Mouse (Mus musculus) layer of hippocampus, adult 9-11 months (tissue): Measurements from ENCODE around the gene Zswim4.
A peak's percentile ranks its signal among the peaks of the same experiment; 100 is the strongest.
"Not testable (repeated sequence)": the region's sequence is repeated elsewhere in the genome, so short reads cannot be mapped to it uniquely, and the experiment has no call there.

Source experiments
- DNase-seq: peaks from one replicate; pipeline ENCODE4 v3.0.0; 2022

Zswim4 gene

GRCm38 (mm10) chr8:84236998-84237473, at the start of gene Zswim4:
Gene Zswim4, minus strand, starts transcription at chr8:84237055.
- peak; percentile 99 for DNase-seq

GRCm38 (mm10) chr8:84285665-84286064, 48.8 kb upstream of the Zswim4 start:
- not testable (repeated sequence) for DNase-seq

- DNase-seq, result peak; percentile 51
These were observed 47.8 kb upstream of the Zswim4 start for GRCm38 (mm10) chr8:84284608-84285063.

- DNase-seq, result no peak
These were observed 43.9 kb upstream of the Zswim4 start for GRCm38 (mm10) chr8:84280777-84281176.

- DNase-seq, result no peak
These were observed 39.6 kb upstream of the Zswim4 start for GRCm38 (mm10) chr8:84276447-84276846.

GRCm38 (mm10) chr8:84273968-84274367, 37.1 kb upstream of the Zswim4 start:
- DNase-seq, result no peak

- no peak for DNase-seq
These were observed 35.4 kb upstream of the Zswim4 start for GRCm38 (mm10) chr8:84272302-84272701.

- peak; percentile 100 for DNase-seq
These were observed 33.3 kb upstream of the Zswim4 start, which contains the start of gene Ccdc130 for GRCm38 (mm10) chr8:84269950-84270773. Gene Ccdc130, minus strand, starts transcription at chr8:84270380.

GRCm38 (mm10) chr8:84261098-84261497, 24.2 kb upstream of the Zswim4 start:
- peak; percentile 40 for DNase-seq

- DNase-seq, result peak; percentile 82
These were observed 20.2 kb upstream of the Zswim4 start, which contains the start of gene Mri1 for GRCm38 (mm10) chr8:84256822-84257610. Gene Mri1, minus strand, starts transcription at chr8:84257326.

- no peak for DNase-seq
These were observed 19.6 kb upstream of the Zswim4 start for GRCm38 (mm10) chr8:84256458-84256821.

- no peak for DNase-seq
These were observed 19.0 kb upstream of the Zswim4 start for GRCm38 (mm10) chr8:84255858-84256257.

GRCm38 (mm10) chr8:84249257-84250170, 12.7 kb upstream of the Zswim4 start, which contains the start of gene D8Ertd738e:
Gene D8Ertd738e, minus strand, starts transcription at chr8:84249719.
- DNase-seq, result peak; percentile 90

- no peak for DNase-seq
These were observed 5.0 kb upstream of the Zswim4 start for GRCm38 (mm10) chr8:84241821-84242220.

- no peak for DNase-seq
These were observed 4.3 kb upstream of the Zswim4 start for GRCm38 (mm10) chr8:84241167-84241566.

- DNase-seq, result no peak
These were observed 831 bp upstream of the Zswim4 start for GRCm38 (mm10) chr8:84237542-84238229.

GRCm38 (mm10) chr8:84236410-84236997, 351 bp downstream of the Zswim4 start:
- no peak for DNase-seq

- DNase-seq, result no peak
These were observed 977 bp downstream of the Zswim4 start for GRCm38 (mm10) chr8:84235746-84236409.

- no peak for DNase-seq
These were observed 3.8 kb downstream of the Zswim4 start for GRCm38 (mm10) chr8:84233055-84233454.

GRCm38 (mm10) chr8:84230735-84231134, 6.1 kb downstream of the Zswim4 start:
- no peak for DNase-seq
